Mouse (Mus musculus) heart, embryonic 13.5 days (tissue): Measurements from ENCODE around the gene Laptm4a. TPM values are rescaled to one million over a fixed set of nuclear protein-coding genes. Genes with fewer than 3 reads are reported as not detected.
"Not testable (repeated sequence)": the region's sequence is repeated elsewhere in the genome, so short reads cannot be mapped to it uniquely, and the experiment has no call there.

Experiments used
- ATAC-seq: fragments of 200-750 bp; cut with Nextera tagmentation; 2 replicates; pipeline ENCODE4 v1.8.0; 2017; ENCODE audit warnings: moderate TSS enrichment; ENCODE audit not compliant: insufficient number of reproducible peaks, low FRiP score, low TSS enrichment; ENCODE audit errors: extremely low read depth
- H3K27ac ChIP-seq: fragments of 300-500 bp; sonication (generic); replicated peaks from 2 replicates; pipeline ENCODE4 v1.5.1; 2015; ENCODE audit warnings: moderate library complexity, mild to moderate bottlenecking, inconsistent platforms
- H3K27me3 ChIP-seq: fragments of 300-500 bp; sonication (generic); replicated peaks from 2 replicates; pipeline ENCODE4 v1.6.1; 2015; ENCODE audit warnings: mild to moderate bottlenecking, inconsistent platforms
- H3K36me3 ChIP-seq: fragments of 300-500 bp; sonication (generic); 2 replicates; pipeline ENCODE4 v1.6.1; 2015; ENCODE audit warnings: mild to moderate bottlenecking, inconsistent platforms
- H3K4me1 ChIP-seq: fragments of 300-500 bp; sonication (generic); 2 replicates; pipeline ENCODE4 v1.6.1; 2015; ENCODE audit warnings: inconsistent platforms
- H3K4me2 ChIP-seq: fragments of 300-500 bp; sonication (generic); 2 replicates; pipeline ENCODE4 v1.6.1; 2015; ENCODE audit warnings: inconsistent platforms, mild to moderate bottlenecking, moderate library complexity
- H3K4me3 ChIP-seq: fragments of 300-500 bp; sonication (generic); 2 replicates; pipeline ENCODE4 v1.5.1; 2015; ENCODE audit warnings: moderate library complexity, mild to moderate bottlenecking, inconsistent platforms
- H3K9ac ChIP-seq: fragments of 300-500 bp; sonication (generic); 2 replicates; pipeline ENCODE4 v1.6.1; 2015; ENCODE audit warnings: inconsistent platforms, mild to moderate bottlenecking, moderate library complexity
- H3K9me3 ChIP-seq: fragments of 300-500 bp; sonication (generic); 2 replicates; pipeline ENCODE4 v1.6.1; 2016; ENCODE audit warnings: inconsistent platforms
- WGBS: fragments of 180-500 bp; shearing (Covaris S2); methylation state at CpG from one replicate; pipeline ENCODE4 v1.1.7; 2015; ENCODE audit warnings: mixed read lengths; 5-methylcytosine and 5-hydroxymethylcytosine counted together
- polyA plus RNA-seq: library from polyadenylated mRNA; unstranded; fragments of >200 nt; fragmentation: Nextera tagmentation; extraction: Ambion mirVana; gene quantifications from 2 replicates; pipeline ENCODE4 v1.2.1, GENCODE M21; 2015

The Laptm4a gene
- polyA plus RNA-seq, 1 experiment from 2014 or later: 245 TPM

GRCm38 (mm10) chr12:8936210-8936609 is 14.7 kb downstream of the Laptm4a start:
- Histone ChIP-seq H3K4me1 (peaks cover 26% of the 10 kb centered on the region), H3K36me3 (peaks cover 75% of the 10 kb centered on the region)
- WGBS: 77% methylated on average over 4 of the region's 4 CpGs
- ATAC-seq, H3K27ac ChIP-seq, H3K27me3 ChIP-seq, H3K4me3 ChIP-seq, H3K9me3 ChIP-seq, H3K4me2 ChIP-seq, H3K9ac ChIP-seq: not testable (repeated sequence)

- no peak for ATAC-seq
- H3K27me3 ChIP-seq: no peaks in the 10 kb centered on the region
- no peak overlapping the region for H3K9ac ChIP-seq
- WGBS: 92% methylated on average over 4 of the region's 4 CpGs
- H3K4me3 ChIP-seq: no peak overlapping the region
- H3K27ac ChIP-seq: no peak overlapping the region
- H3K36me3 ChIP-seq: peaks cover 52% of the 10 kb centered on the region
- no peak overlapping the region for H3K4me2 ChIP-seq
- H3K9me3 ChIP-seq: no peaks in the 10 kb centered on the region
- peaks cover 13% of the 10 kb centered on the region for H3K4me1 ChIP-seq
These were observed 18.0 kb downstream of the Laptm4a start for GRCm38 (mm10) chr12:8939490-8939889.

- WGBS: 62% methylated on average over 12 of the region's 12 CpGs
- ATAC-seq: no peak
- no peak overlapping the region for H3K4me2 ChIP-seq
These were observed 18.8 kb downstream of the Laptm4a start for GRCm38 (mm10) chr12:8940011-8941005.

GRCm38 (mm10) chr12:8941131-8941615 is 19.7 kb downstream of the Laptm4a start:
- H3K4me3 ChIP-seq: no peak overlapping the region
- ATAC-seq: no peak
- peaks cover 35% of the 10 kb centered on the region for H3K36me3 ChIP-seq
- no peak overlapping the region for H3K27ac ChIP-seq
- WGBS: 62% methylated on average over 4 of the region's 4 CpGs
- H3K4me1 ChIP-seq: no peaks in the 10 kb centered on the region
- no peak overlapping the region for H3K9ac ChIP-seq
- no peaks in the 10 kb centered on the region for H3K27me3 ChIP-seq
- no peak overlapping the region for H3K4me2 ChIP-seq
- no peaks in the 10 kb centered on the region for H3K9me3 ChIP-seq

More at GRCm38 (mm10) chr12:8940011-8941005, 18.8 kb downstream of the Laptm4a start:
- Histone ChIP-seq H3K9me3 (no peaks in the 10 kb centered on the region), H3K9ac (no peak overlapping the region), H3K4me1 (peaks cover 5% of the 10 kb centered on the region), H3K27ac (no peak overlapping the region), H3K27me3 (no peaks in the 10 kb centered on the region), H3K4me3 (no peak overlapping the region), H3K36me3 (peaks cover 44% of the 10 kb centered on the region)

- ATAC-seq: no peak
- H3K27ac ChIP-seq: no peak overlapping the region
- H3K9ac ChIP-seq: no peak overlapping the region
- peaks cover 29% of the 10 kb centered on the region for H3K36me3 ChIP-seq
- no peaks in the 10 kb centered on the region for H3K4me1 ChIP-seq
- no peaks in the 10 kb centered on the region for H3K27me3 ChIP-seq
- no peak overlapping the region for H3K4me3 ChIP-seq
- H3K4me2 ChIP-seq: no peak overlapping the region
- WGBS: 40% methylated on average over 4 of the region's 4 CpGs
- no peaks in the 10 kb centered on the region for H3K9me3 ChIP-seq
These were observed 20.4 kb downstream of the Laptm4a start for GRCm38 (mm10) chr12:8941699-8942392.

GRCm38 (mm10) chr12:8947163-8947562 is 25.7 kb downstream of the Laptm4a start:
- Histone ChIP-seq H3K4me1 (peaks cover 13% of the 10 kb centered on the region), H3K9ac (peak overlapping the region; percentile 79; the same call in 1 of the 2 replicates), H3K27me3 (peaks cover 16% of the 10 kb centered on the region; the same call in 1 of the 2 replicates), H3K9me3 (no peaks in the 10 kb centered on the region), H3K36me3 (no peaks in the 10 kb centered on the region), H3K4me3 (peak overlapping the region; percentile 62), H3K27ac (no peak overlapping the region), H3K4me2 (peak overlapping the region; percentile 99)
- ATAC-seq: no peak
- WGBS: 48% methylated on average over 9 of the region's 9 CpGs

- Histone ChIP-seq H3K9me3 (no peaks in the 10 kb centered on the region), H3K27me3 (peaks cover 16% of the 10 kb centered on the region; the same call in 1 of the 2 replicates), H3K36me3 (no peaks in the 10 kb centered on the region), H3K27ac (no peak within 1 kb of the TSS), H3K4me2 (peak within 1 kb of the TSS; percentile 99), H3K4me3 (peak within 1 kb of the TSS; percentile 62), H3K4me1 (peaks cover 13% of the 10 kb centered on the region), H3K9ac (peak within 1 kb of the TSS; percentile 79)
- 1% methylated on average over 42 of the region's 42 CpGs for WGBS
- ATAC-seq: no peak
These were observed 26.4 kb downstream of the Laptm4a start, which contains the start of gene Matn3 for GRCm38 (mm10) chr12:8947714-8948464. Gene Matn3 (plus strand): TSS chr12:8947929.

GRCm38 (mm10) chr12:8953136-8953535 is 31.7 kb downstream of the Laptm4a start:
- Histone ChIP-seq H3K27ac (no peak overlapping the region), H3K4me3 (no peak overlapping the region), H3K36me3 (no peaks in the 10 kb centered on the region), H3K9ac (no peak overlapping the region), H3K4me2 (no peak overlapping the region), H3K4me1 (peaks cover 4% of the 10 kb centered on the region), H3K9me3 (no peaks in the 10 kb centered on the region), H3K27me3 (peaks cover 15% of the 10 kb centered on the region; the same call in 1 of the 2 replicates)
- ATAC-seq: no peak
- WGBS: 76% methylated on average over 10 of the region's 10 CpGs

- no peak overlapping the region for H3K4me3 ChIP-seq
- peaks cover 5% of the 10 kb centered on the region; the same call in 1 of the 2 replicates for H3K27me3 ChIP-seq
- WGBS: 63% methylated on average over 9 of the region's 9 CpGs
- H3K4me2 ChIP-seq: no peak overlapping the region
- H3K27ac ChIP-seq: no peak overlapping the region
- no peaks in the 10 kb centered on the region for H3K36me3 ChIP-seq
- H3K9me3 ChIP-seq: no peaks in the 10 kb centered on the region
- no peak overlapping the region for H3K9ac ChIP-seq
- H3K4me1 ChIP-seq: no peaks in the 10 kb centered on the region
- ATAC-seq: no peak
These were observed 32.7 kb downstream of the Laptm4a start for GRCm38 (mm10) chr12:8954161-8954561.

- H3K27me3 ChIP-seq: no peaks in the 10 kb centered on the region; the same call in 1 of the 2 replicates
- WGBS: 79% methylated on average over 9 of the region's 9 CpGs
These were observed 40.3 kb downstream of the Laptm4a start for GRCm38 (mm10) chr12:8961607-8962316.

More at GRCm38 (mm10) chr12:8961607-8962316, 40.3 kb downstream of the Laptm4a start:
- H3K4me2 ChIP-seq: no peak overlapping the region
- H3K4me3 ChIP-seq: no peak overlapping the region
- no peak for ATAC-seq
- H3K9me3 ChIP-seq: no peaks in the 10 kb centered on the region
- no peak overlapping the region for H3K27ac ChIP-seq
- H3K36me3 ChIP-seq: no peaks in the 10 kb centered on the region
- H3K4me1 ChIP-seq: no peaks in the 10 kb centered on the region
- no peak overlapping the region for H3K9ac ChIP-seq
